Mouse (Mus musculus) gastrocnemius, postnatal 14 days (tissue): Measurements from ENCODE around the gene Hist1h4j. TPM values are rescaled to one million over a fixed set of nuclear protein-coding genes. Genes with fewer than 3 reads are reported as not detected.
A peak's percentile ranks its signal among the peaks of the same experiment; 100 is the strongest.
"Not testable (repeated sequence)": the region's sequence is repeated elsewhere in the genome, so short reads cannot be mapped to it uniquely, and the experiment has no call there.

Experiments used
- DNase-seq: peaks from one replicate; pipeline ENCODE4 v3.0.0; 2021; ENCODE audit warnings: mixed read lengths
- intact Hi-C: fragments of 180-260 bp; cut with DNase I; formaldehyde crosslinking; loops from one replicate; pipeline ENCODE4 v1.15.1; 2025; ENCODE audit warnings: low total_unique reads
- microRNA-seq, 2 experiments: library from miRNA; unstranded; fragments of <30 nt; microRNA quantifications; one replicate each; pipeline ENCODE4 v1.2.0; 2021
- total RNA-seq, 2 experiments: library from RNA; stranded (reverse); gene quantifications; 2 replicates each; pipeline ENCODE4 v1.2.3; 2021

Hist1h4j gene
- total RNA-seq, 2 experiments from 2014 or later: 15.5 to 16.2 TPM

DNA sequence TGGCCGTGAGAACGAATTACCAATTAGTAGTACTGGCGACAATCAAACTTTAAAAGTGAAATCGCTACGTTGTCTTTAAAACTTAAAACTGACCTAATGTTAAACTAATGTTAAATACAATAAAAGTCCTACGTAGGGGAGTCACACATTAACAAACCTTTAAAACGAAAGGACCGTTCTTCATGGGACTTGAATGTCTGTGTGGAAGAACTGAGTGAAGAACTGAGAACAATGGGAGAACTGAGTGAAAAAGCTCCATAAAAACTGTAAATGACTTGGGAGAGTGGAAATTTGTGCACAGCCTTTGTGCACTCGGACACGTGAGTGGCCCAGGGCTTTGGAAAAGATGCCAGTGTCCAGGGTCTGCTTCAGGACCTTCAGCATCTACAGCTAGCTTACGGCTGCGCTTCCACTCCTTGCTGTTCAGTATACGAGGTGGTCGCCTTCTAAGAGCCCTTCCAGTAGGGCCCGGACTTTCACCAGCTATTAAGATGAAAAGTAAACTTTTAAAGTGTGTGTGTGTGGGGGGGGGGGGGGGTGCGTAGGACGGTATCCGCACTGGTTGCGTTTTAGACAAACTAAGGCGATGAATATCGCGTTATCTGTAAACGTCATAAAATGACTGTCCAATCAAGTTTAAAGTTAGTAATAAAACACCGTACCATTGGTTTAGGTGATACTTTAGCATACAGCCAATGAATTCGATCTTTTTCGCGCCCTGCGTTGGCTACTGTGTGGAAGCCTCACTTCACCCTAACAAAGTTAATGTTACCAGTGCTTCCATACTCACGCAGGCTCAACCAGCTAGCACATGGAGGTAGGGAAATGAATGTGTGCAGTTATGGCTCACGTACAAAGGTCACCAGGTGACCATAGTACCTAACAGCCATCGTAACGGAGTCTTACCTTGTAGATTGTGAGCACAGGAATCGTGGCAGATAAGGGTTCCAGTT lies 44.2 kb downstream of the Hist1h4j start:
- intact Hi-C loops: no loop called here
- DNase-seq: peak; percentile 58

DNA sequence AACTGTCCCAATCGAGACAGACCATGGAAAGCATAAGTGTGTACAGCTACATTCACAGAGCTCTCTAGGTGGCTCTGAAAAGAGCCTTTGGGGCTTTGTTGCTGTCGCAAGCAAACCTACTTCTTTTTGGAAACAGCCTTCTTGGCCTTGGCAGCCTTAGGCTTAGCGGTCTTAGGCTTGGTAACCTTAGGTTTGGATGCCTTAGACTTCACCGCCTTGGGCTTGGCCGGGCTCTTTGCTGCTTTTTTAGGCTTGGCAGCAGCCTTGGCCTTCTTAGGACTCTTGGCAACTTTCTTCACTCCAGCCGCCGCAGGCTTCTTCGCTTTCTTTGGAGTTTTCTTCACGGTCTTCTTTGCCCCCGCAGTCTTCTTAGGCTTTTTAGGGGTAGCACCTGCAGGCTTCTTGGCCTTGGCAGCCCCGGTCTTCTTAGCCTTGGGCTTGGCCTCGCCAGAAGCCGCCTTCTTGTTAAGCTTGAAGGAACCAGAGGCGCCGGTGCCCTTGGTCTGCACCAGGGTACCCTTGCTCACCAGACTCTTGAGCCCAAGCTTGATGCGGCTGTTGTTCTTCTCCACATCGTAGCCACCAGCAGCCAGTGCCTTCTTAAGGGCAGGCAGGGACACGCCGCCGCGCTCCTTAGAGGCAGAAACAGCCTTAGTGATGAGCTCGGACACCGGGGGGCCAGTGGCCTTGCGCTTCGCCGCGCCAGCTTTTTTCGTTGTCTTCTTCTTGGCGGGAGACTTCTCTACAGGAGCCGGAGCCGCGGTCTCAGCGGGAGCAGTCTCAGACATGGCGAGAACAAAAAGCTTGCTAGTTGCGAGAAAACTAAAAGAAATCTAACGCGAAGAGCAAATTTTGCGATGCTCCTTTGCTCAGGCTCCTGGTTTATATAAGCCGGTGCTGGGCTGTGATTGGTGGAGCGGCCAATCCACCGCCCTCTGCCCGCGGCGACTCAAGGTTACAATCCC lies 45.2 kb downstream of the Hist1h4j start, which contains the start of gene Hist1h1b:
TSS of gene Hist1h1b (minus strand) at position 859 of the 965 bp plus-strand sequence.
- intact Hi-C loops: no loop called here
- peak; percentile 50 for DNase-seq

DNA sequence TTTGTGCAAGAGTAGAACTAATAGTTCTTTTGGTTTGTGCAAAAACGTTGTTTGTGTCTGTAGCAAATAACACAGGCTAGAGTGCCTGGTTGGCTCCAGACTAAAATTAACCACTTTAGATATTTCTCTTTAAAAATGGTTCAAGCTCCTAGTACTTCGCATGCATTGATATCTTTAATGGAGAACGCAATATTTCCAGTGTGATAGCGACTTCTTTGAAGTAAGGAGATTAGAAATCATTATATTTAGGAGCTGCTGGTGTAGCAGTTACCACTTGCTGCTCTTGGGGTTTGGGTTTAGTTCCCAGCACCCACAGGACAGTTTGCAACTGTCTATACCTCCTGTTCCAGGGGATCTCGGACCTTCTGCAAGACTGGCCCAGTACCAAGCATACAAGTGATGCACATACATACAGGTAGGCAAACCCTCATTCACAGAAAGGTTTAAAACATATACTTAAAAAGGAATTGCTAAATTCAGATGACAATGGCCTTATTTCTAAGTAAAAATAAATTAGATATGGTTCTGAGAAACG lies 46.2 kb downstream of the Hist1h4j start:
- intact Hi-C loops: no loop called here
- no peak for DNase-seq

DNA sequence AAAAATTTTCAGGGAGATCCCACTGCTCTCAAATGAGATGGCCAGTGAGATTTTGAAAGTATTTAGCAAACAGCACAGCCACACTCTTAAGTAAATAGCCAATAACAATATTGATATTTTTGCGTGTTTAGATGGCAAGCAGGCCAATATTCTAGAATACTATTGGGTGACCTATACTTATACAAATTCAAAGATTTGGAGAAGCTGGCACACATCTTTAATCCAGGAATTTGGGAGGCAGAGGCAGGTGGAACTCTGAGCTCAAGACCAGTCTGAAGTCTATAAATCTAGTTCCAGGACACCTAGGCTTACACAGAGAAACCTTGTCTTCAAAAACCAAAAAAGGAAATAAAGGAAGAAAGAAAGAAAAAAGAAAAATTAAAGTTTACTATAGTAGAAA lies 46.8 kb downstream of the Hist1h4j start:
- no peak for DNase-seq
- intact Hi-C loops: no loop called here

DNA sequence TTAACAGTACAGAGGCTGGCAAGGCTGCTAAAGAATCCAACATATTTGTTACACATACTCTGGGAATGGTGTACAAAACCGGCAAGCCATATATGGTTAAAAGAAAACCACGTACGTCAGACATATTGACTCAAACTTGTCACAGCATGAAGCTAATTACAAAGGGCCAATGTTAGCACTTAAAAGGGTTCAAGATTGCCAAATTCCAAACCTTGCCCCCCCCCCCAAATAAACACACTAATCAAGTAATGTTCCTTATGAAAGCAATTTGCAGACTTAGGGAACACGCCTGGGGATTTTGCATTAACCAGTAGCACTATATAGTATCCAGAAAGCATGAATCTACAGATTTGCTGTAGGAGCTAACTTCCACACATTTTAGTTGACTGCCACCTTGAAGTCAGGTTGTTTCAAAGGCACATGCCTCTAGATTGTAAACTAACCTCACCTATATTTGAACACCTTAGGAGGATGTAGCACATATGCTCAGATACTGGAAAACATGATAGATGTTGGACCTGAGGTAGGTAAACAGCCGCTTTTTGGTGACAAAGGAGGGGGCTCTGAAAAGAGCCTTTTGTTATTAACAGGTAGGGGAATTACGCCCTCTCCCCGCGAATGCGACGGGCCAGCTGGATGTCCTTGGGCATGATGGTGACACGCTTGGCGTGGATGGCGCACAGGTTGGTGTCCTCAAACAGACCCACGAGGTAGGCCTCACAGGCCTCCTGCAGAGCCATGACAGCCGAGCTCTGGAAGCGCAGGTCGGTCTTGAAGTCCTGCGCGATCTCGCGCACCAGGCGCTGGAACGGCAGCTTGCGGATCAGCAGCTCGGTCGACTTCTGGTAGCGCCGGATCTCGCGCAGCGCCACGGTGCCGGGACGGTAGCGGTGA lies 47.7 kb downstream of the Hist1h4j start:
- DNase-seq, intact Hi-C loops: not testable (repeated sequence)

DNA sequence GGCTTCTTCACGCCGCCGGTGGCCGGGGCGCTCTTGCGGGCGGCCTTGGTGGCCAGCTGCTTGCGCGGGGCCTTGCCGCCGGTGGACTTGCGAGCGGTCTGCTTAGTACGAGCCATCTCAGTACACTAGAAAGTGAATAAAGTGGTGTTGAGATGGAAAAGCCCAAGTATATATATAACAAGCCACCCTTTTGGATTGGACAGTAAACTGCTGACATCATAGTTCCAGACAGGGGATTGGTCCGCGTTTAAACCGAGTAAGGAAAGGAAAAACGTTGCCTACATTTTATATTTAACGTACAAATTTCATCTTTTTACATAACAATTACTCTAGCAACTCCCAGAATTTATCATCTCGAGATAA lies 48.4 kb downstream of the Hist1h4j start, which contains the start of gene Hist1h3i:
TSS of gene Hist1h3i (minus strand) at position 116 of the 363 bp plus-strand sequence.
- intact Hi-C loops: no loop called here
- DNase-seq: peak; percentile 7

DNA sequence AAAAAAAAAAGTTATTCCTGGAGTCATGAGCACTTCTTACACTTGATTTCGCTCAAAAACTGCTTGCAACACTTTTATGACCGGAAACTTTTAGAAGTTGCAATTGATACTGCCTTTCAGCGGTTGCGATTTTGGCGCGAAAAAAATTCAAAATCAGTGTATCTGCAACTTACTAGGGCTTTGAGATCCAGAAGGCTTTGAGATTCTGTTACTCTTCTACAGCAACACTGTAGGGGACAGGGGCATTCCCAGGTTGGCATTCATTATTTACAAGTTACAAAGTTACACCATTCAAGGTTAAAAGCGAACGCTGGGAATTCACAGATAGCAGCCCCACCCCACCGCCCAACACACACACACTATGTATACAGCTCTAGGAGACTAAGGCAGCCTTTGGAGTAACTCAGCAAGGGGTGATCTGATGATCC lies 48.9 kb downstream of the Hist1h4j start:
- DNase-seq: no peak
- intact Hi-C loops: no loop called here

DNA sequence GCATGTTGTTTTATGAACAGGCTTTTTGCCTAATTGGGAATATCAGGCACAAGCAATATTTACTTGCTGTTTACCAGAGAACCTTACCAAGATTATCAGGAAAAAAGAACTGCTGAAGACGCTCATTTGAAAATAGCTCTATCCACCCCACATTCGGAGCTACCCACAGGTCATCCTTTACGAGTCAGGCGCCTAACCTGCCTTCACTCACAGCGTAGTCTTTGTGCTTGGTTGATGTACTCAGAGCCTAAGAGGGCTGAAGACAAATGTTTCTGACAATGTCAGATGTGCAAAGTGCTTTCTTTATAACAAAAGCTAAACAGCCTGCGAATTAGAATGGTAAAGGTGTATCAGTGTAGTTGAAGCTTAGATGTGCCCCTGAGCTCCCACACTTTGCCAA lies 49.4 kb downstream of the Hist1h4j start:
- no peak for DNase-seq
- intact Hi-C loops: no loop called here

Small RNA genes within 50 kb of the gene (microRNA-seq; reads per million reads assigned to microRNA genes)
- gene Gm44357: 0 reads per million in 2 experiments
- 0 reads per million in 2 experiments for gene Gm44367
- 0 reads per million in 2 experiments for gene Gm44454

Other genes with a start within 250 kb of the Hist1h4j start
- 10 to 100 TPM; 12.8 to 13.8 TPM for gene AK157302, start 239.8 kb upstream of the Hist1h4j start, total RNA-seq
- 100 to 1,000 TPM; 119 to 152 TPM for gene Gm11273, start 233.6 kb upstream of the Hist1h4j start, total RNA-seq
- gene Zkscan8, start 203.9 kb upstream of the Hist1h4j start, total RNA-seq: 1 to 10 TPM; 6.1 to 7.4 TPM
- not detected for gene Olfr1366, start 192.3 kb upstream of the Hist1h4j start, total RNA-seq
- gene Olfr1535, start 175.2 kb upstream of the Hist1h4j start, total RNA-seq: not detected
- not detected for gene Olfr1364, start 153.3 kb upstream of the Hist1h4j start, total RNA-seq
- gene Olfr1362, start 121.0 kb upstream of the Hist1h4j start, total RNA-seq: not detected
- gene Olfr11, start 92.5 kb upstream of the Hist1h4j start, total RNA-seq: not detected
- gene Olfr1361, start 71.7 kb upstream of the Hist1h4j start, total RNA-seq: not detected
- gene Olfr1360, start 57.7 kb upstream of the Hist1h4j start, total RNA-seq: not detected
- not detected for gene Olfr1359, start 37.0 kb upstream of the Hist1h4j start, total RNA-seq
- 10 to 100 TPM; 79.9 to 84.7 TPM for gene Hist1h2bl, start 18.9 kb upstream of the Hist1h4j start, total RNA-seq
- gene Hist1h2ai, start 18.6 kb upstream of the Hist1h4j start, total RNA-seq: 10 to 100 TPM; 70.5 to 87.6 TPM
- gene Hist1h3h, start 17.4 kb upstream of the Hist1h4j start, total RNA-seq: 100 to 1,000 TPM; 108 to 117 TPM
- 10 to 100 TPM; 20.2 to 23.0 TPM for gene Hist1h2bm, start 13.0 kb upstream of the Hist1h4j start, total RNA-seq
- 100 to 1,000 TPM; 174 TPM for gene Hist1h4k, start 15.4 kb downstream of the Hist1h4j start, total RNA-seq
- 10 to 100 TPM; 29.4 to 33.4 TPM for gene Hist1h2ak, start 18.8 kb downstream of the Hist1h4j start, total RNA-seq
- 10 to 100 TPM; 39.6 to 49.3 TPM for gene Hist1h2bn, start 19.1 kb downstream of the Hist1h4j start, total RNA-seq
- gene Hist1h1b, start 45.6 kb downstream of the Hist1h4j start, total RNA-seq: 10 to 100 TPM; 49.0 to 49.9 TPM
- 10 to 100 TPM; 87.1 to 98.9 TPM for gene Hist1h3i, start 48.3 kb downstream of the Hist1h4j start, total RNA-seq
- gene Hist1h2an, start 52.2 kb downstream of the Hist1h4j start, total RNA-seq: 10 to 100 TPM in 1 of 2 experiments, 1 to 10 TPM in 1; 7.8 to 10.7 TPM
- gene Hist1h2bp, start 52.4 kb downstream of the Hist1h4j start, total RNA-seq: 10 to 100 TPM; 32.1 to 32.8 TPM
- gene Hist1h2bq, start 75.1 kb downstream of the Hist1h4j start, total RNA-seq: 10 to 100 TPM; 58.2 to 75.5 TPM
- gene Hist1h2ao, start 75.4 kb downstream of the Hist1h4j start, total RNA-seq: 10 to 100 TPM; 67.5 to 87.1 TPM
- gene Hist1h4m, start 76.7 kb downstream of the Hist1h4j start, total RNA-seq: 100 to 1,000 TPM; 150 to 154 TPM
- 10 to 100 TPM; 26.8 to 27.2 TPM for gene Hist1h4n, start 97.1 kb downstream of the Hist1h4j start, total RNA-seq
- gene Hist1h2ap, start 98.4 kb downstream of the Hist1h4j start, total RNA-seq: 10 to 100 TPM; 29.4 to 69.3 TPM
- gene Hist1h2br, start 98.7 kb downstream of the Hist1h4j start, total RNA-seq: 10 to 100 TPM; 57.8 to 74.3 TPM
- gene Zfp184, start 210.0 kb downstream of the Hist1h4j start, total RNA-seq: under 1 TPM; 0.33 to 0.38 TPM
- not detected for gene Pom121l2, start 246.1 kb downstream of the Hist1h4j start, total RNA-seq